Mouse (Mus musculus) midbrain, embryonic 12.5 days (tissue): ENCODE data around the gene Caln1. TPM values are rescaled to one million over a fixed set of nuclear protein-coding genes. Genes with fewer than 3 reads are reported as not detected.
"Not testable (repeated sequence)": the region's sequence is repeated elsewhere in the genome, so short reads cannot be mapped to it uniquely, and the experiment has no call there.

Experiments used
- ATAC-seq: fragments of 200-750 bp; cut with Nextera tagmentation; 2 replicates; pipeline ENCODE4 v1.8.0; 2017; ENCODE audit warnings: low read depth, moderate TSS enrichment, moderate library complexity; ENCODE audit not compliant: low FRiP score
- H3K27ac ChIP-seq: fragments of 300-500 bp; sonication (generic); replicated peaks from 2 replicates; pipeline ENCODE4 v1.5.1; 2016; ENCODE audit warnings: mild to moderate bottlenecking
- H3K27me3 ChIP-seq: fragments of 300-500 bp; sonication (generic); 2 replicates; pipeline ENCODE4 v1.6.1; 2016; ENCODE audit warnings: mild to moderate bottlenecking
- H3K36me3 ChIP-seq: fragments of 300-500 bp; sonication (generic); 2 replicates; pipeline ENCODE4 v1.6.1; 2016
- H3K4me1 ChIP-seq: fragments of 300-500 bp; sonication (generic); 2 replicates; pipeline ENCODE4 v1.6.1; 2016
- H3K4me2 ChIP-seq: fragments of 300-500 bp; sonication (generic); replicated peaks from 2 replicates; pipeline ENCODE4 v1.6.1; 2016; ENCODE audit warnings: mild to moderate bottlenecking, moderate library complexity
- H3K4me3 ChIP-seq: fragments of 300-500 bp; sonication (generic); 2 replicates; pipeline ENCODE4 v1.5.1; 2016; ENCODE audit warnings: mild to moderate bottlenecking
- H3K9ac ChIP-seq: fragments of 300-500 bp; sonication (generic); replicated peaks from 2 replicates; pipeline ENCODE4 v1.6.1; 2016; ENCODE audit warnings: mild to moderate bottlenecking, moderate library complexity
- H3K9me3 ChIP-seq: fragments of 300-500 bp; sonication (generic); 2 replicates; pipeline ENCODE4 v1.6.1; 2016; ENCODE audit warnings: mild to moderate bottlenecking
- WGBS: fragments of 180-500 bp; shearing (Covaris S2); methylation state at CpG from one replicate; pipeline ENCODE4 v1.1.7; 2016; 5-methylcytosine and 5-hydroxymethylcytosine counted together
- polyA plus RNA-seq: library from polyadenylated mRNA; unstranded; fragments of >200 nt; fragmentation: Nextera tagmentation; extraction: Ambion mirVana; gene quantifications from 2 replicates; pipeline ENCODE4 v1.2.1, GENCODE M21; 2016

The Caln1 gene
- polyA plus RNA-seq, 1 experiment from 2014 or later: 1.2 TPM

GRCm38 (mm10) chr5:130566002-130566401 lies 196.7 kb downstream of the Caln1 start:
- Histone ChIP-seq H3K4me3 (no peak overlapping the region), H3K9ac (no peak overlapping the region), H3K4me1 (no peaks in the 10 kb centered on the region), H3K27ac (no peak overlapping the region), H3K4me2 (no peak overlapping the region), H3K36me3 (no peaks in the 10 kb centered on the region), H3K9me3 (0 out of 2 replicates have a peak, but pooled peaks cover 6% of the 10 kb centered on the region), H3K27me3 (no peaks in the 10 kb centered on the region)
- no peak for ATAC-seq
- WGBS: 84% methylated on average over 3 of the region's 3 CpGs

DNA sequence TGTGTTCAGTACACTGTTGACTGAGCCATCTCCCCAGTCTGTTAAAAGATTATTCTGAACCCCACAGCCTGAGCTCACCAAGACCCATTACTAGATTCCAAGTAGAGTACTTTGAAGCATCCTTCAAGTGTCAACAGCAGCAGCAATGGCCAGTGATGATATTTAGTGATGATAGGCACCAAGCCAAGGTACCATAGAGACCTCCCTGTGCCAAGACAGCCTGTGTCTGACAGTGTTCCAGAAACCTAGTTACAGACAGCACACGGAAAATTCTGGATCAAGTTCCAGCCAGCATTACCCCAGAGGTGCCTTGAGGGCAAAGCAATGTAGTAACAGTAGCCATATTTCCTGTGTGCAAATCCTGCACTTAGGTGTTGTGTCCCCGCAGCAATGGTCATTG lies 208.3 kb downstream of the Caln1 start:
- Histone ChIP-seq H3K9ac (no peak overlapping the region), H3K27me3 (no peaks in the 10 kb centered on the region), H3K9me3 (no peaks in the 10 kb centered on the region), H3K4me1 (no peaks in the 10 kb centered on the region), H3K27ac (no peak overlapping the region), H3K4me3 (no peak overlapping the region), H3K4me2 (no peak overlapping the region), H3K36me3 (no peaks in the 10 kb centered on the region)
- 89% methylated on average over 2 of the region's 2 CpGs for WGBS
- no peak for ATAC-seq

- 83% methylated on average over 3 of the region's 3 CpGs for WGBS
These were observed 214.8 kb downstream of the Caln1 start for GRCm38 (mm10) chr5:130584042-130584441.

GRCm38 (mm10) chr5:130586257-130586656 lies 217.0 kb downstream of the Caln1 start:
- Histone ChIP-seq H3K27ac (no peak overlapping the region), H3K4me2 (no peak overlapping the region), H3K4me3 (no peak overlapping the region), H3K27me3 (no peaks in the 10 kb centered on the region), H3K36me3 (no peaks in the 10 kb centered on the region), H3K4me1 (no peaks in the 10 kb centered on the region), H3K9me3 (0 out of 2 replicates have a peak, but pooled peaks cover 5% of the 10 kb centered on the region), H3K9ac (no peak overlapping the region)
- WGBS: 92% methylated on average over 4 of the region's 4 CpGs
- ATAC-seq: no peak

More at GRCm38 (mm10) chr5:130584042-130584441, 214.8 kb downstream of the Caln1 start:
- Histone ChIP-seq H3K27ac (no peak overlapping the region), H3K9me3 (0 out of 2 replicates have a peak, but pooled peaks cover 5% of the 10 kb centered on the region), H3K4me1 (no peaks in the 10 kb centered on the region), H3K4me2 (no peak overlapping the region), H3K9ac (no peak overlapping the region), H3K27me3 (no peaks in the 10 kb centered on the region), H3K4me3 (no peak overlapping the region), H3K36me3 (no peaks in the 10 kb centered on the region)
- no peak for ATAC-seq

DNA sequence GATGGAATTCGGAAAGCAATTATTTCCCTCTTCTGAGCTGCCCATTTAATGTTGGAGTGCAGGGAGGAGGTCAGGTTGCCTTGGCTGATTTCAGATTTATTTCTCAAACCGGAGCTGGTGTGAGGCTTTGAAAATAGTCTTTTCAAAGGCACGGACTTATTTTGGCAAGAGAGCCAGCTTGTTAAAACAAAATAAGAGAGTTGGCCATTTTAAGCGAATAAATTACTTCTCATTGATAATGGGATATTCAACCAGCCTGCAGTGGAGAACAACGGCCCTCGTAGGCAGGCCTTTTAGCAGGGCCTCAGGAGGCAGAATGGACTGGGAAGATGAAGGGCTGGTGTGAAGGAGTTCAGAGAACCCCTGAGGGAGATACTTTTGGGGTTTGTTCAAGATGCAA lies 227.3 kb downstream of the Caln1 start:
- H3K9me3 ChIP-seq: no peaks in the 10 kb centered on the region
- no peak for ATAC-seq
- H3K36me3 ChIP-seq: no peaks in the 10 kb centered on the region
- no peak overlapping the region for H3K9ac ChIP-seq
- WGBS: 48% methylated on average over 6 of the region's 6 CpGs
- H3K4me2 ChIP-seq: no peak overlapping the region
- no peaks in the 10 kb centered on the region for H3K4me1 ChIP-seq
- H3K27ac ChIP-seq: no peak overlapping the region
- no peak overlapping the region for H3K4me3 ChIP-seq
- H3K27me3 ChIP-seq: no peaks in the 10 kb centered on the region

DNA sequence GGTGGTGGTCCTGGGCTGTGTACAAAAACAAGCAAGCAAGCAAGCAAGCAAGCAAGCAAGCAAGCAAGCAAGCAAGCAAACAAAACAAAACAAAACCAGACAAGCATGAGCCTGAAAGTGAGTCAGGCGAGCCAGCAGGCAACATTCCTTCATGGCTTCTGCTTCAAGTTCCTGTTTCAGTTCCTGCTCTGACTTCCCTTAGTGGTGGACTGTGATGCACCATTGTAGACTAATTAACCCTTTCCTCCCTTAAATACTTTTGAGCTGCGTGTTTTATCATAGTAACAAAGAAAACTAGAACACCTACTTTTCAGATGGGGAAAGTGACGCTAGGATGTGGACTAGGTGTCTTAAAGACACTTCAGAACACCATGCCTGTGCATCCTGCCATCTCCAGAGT lies 244.4 kb downstream of the Caln1 start:
- H3K27me3 ChIP-seq: no peaks in the 10 kb centered on the region
- no peak overlapping the region for H3K27ac ChIP-seq
- H3K36me3 ChIP-seq: no peaks in the 10 kb centered on the region
- WGBS: 88% methylated on average over 3 of the region's 3 CpGs
- H3K9ac ChIP-seq: no peak overlapping the region
- no peak for ATAC-seq
- no peaks in the 10 kb centered on the region for H3K9me3 ChIP-seq
- H3K4me1 ChIP-seq: no peaks in the 10 kb centered on the region
- H3K4me2 ChIP-seq: no peak overlapping the region
- no peak overlapping the region for H3K4me3 ChIP-seq

GRCm38 (mm10) chr5:130614209-130614608 lies 245.0 kb downstream of the Caln1 start:
- no peak for ATAC-seq
- no peak overlapping the region for H3K4me3 ChIP-seq
- H3K4me2 ChIP-seq: no peak overlapping the region
- no peaks in the 10 kb centered on the region for H3K9me3 ChIP-seq
- 89% methylated on average over 3 of the region's 3 CpGs for WGBS
- no peaks in the 10 kb centered on the region for H3K36me3 ChIP-seq
- no peaks in the 10 kb centered on the region for H3K4me1 ChIP-seq
- H3K27ac ChIP-seq: no peak overlapping the region
- no peaks in the 10 kb centered on the region for H3K27me3 ChIP-seq
- no peak overlapping the region for H3K9ac ChIP-seq

- Histone ChIP-seq H3K4me3 (no peak overlapping the region), H3K4me1 (no peaks in the 10 kb centered on the region), H3K27ac (no peak overlapping the region), H3K4me2 (no peak overlapping the region), H3K9me3 (no peaks in the 10 kb centered on the region), H3K27me3 (no peaks in the 10 kb centered on the region), H3K36me3 (no peaks in the 10 kb centered on the region), H3K9ac (no peak overlapping the region)
- no peak for ATAC-seq
- 84% methylated on average over 7 of the region's 7 CpGs for WGBS
These were observed 250.8 kb downstream of the Caln1 start for GRCm38 (mm10) chr5:130620060-130620459.

GRCm38 (mm10) chr5:130623206-130623605 lies 254.0 kb downstream of the Caln1 start:
- no peaks in the 10 kb centered on the region for H3K4me1 ChIP-seq
- no peak overlapping the region for H3K4me2 ChIP-seq
- ATAC-seq: no peak
- H3K9me3 ChIP-seq: no peaks in the 10 kb centered on the region
- H3K27ac ChIP-seq: no peak overlapping the region
- 62% methylated on average over 5 of the region's 5 CpGs for WGBS
- no peaks in the 10 kb centered on the region for H3K36me3 ChIP-seq
- no peak overlapping the region for H3K4me3 ChIP-seq
- no peaks in the 10 kb centered on the region for H3K27me3 ChIP-seq
- H3K9ac ChIP-seq: no peak overlapping the region

DNA sequence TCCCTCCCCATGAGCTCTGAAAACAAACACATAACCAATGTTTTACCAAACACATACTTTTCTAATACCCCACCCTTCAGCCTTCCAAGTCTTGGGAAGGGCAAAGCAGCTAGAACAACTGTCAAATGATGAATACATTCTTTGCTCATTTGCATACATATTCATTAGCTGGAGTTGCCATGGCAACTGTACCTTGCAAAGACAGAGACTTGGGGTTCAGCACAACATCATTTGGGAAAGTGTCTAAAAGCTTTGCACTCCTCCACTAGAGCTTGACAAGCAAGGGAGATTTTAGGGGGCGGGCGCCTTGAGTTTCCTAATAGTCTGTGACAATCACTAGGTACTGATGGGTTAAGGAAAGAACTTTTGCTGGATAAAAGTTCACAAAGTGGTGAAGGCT lies 258.5 kb downstream of the Caln1 start:
- H3K4me3 ChIP-seq: no peak overlapping the region
- H3K4me1 ChIP-seq: no peaks in the 10 kb centered on the region
- H3K27me3 ChIP-seq: no peaks in the 10 kb centered on the region
- no peak overlapping the region for H3K9ac ChIP-seq
- no peak for ATAC-seq
- no peak overlapping the region for H3K27ac ChIP-seq
- H3K9me3 ChIP-seq: no peaks in the 10 kb centered on the region
- no peak overlapping the region for H3K4me2 ChIP-seq
- H3K36me3 ChIP-seq: no peaks in the 10 kb centered on the region
- 94% methylated on average over 2 of the region's 2 CpGs for WGBS

- 33% methylated on average over 2 of the region's 2 CpGs for WGBS
- H3K36me3 ChIP-seq: no peaks in the 10 kb centered on the region
These were observed 266.1 kb downstream of the Caln1 start for GRCm38 (mm10) chr5:130635397-130635796.

GRCm38 (mm10) chr5:130641881-130642280 lies 272.6 kb downstream of the Caln1 start:
- no peaks in the 10 kb centered on the region for H3K36me3 ChIP-seq
- H3K9me3 ChIP-seq: no peaks in the 10 kb centered on the region
- H3K4me1 ChIP-seq: no peaks in the 10 kb centered on the region
- WGBS: 74% methylated on average over 2 of the region's 2 CpGs
- ATAC-seq: no peak
- H3K4me3 ChIP-seq: no peak overlapping the region
- no peak overlapping the region for H3K27ac ChIP-seq
- no peak overlapping the region for H3K4me2 ChIP-seq
- no peaks in the 10 kb centered on the region for H3K27me3 ChIP-seq
- H3K9ac ChIP-seq: no peak overlapping the region

More at GRCm38 (mm10) chr5:130635397-130635796, 266.1 kb downstream of the Caln1 start:
- Histone ChIP-seq H3K4me2 (no peak overlapping the region), H3K4me3 (no peak overlapping the region), H3K9me3 (no peaks in the 10 kb centered on the region), H3K27ac (no peak overlapping the region), H3K9ac (no peak overlapping the region), H3K27me3 (no peaks in the 10 kb centered on the region), H3K4me1 (no peaks in the 10 kb centered on the region)
- no peak for ATAC-seq

DNA sequence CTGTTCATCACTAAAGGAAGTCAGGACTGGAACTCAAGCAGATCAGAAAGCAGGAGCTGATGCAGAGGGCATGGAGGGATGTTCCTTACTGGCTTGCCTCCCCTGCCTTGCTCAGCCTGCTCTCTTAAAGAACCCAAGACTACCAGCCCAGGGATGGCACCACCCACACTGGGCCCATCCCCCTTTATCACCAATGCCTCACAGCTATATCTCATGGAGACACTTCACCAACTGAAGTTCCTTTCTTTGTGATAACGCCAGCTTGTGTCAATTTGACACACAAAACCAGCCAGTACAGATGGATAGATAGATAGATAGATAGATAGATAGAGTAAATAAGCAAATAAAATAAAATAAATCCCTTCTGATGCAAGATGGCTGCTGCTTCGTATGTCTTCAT lies 276.9 kb downstream of the Caln1 start:
- H3K9ac ChIP-seq, H3K27me3 ChIP-seq, H3K9me3 ChIP-seq, H3K36me3 ChIP-seq, ATAC-seq, H3K4me3 ChIP-seq, H3K27ac ChIP-seq, H3K4me2 ChIP-seq, H3K4me1 ChIP-seq: not testable (repeated sequence)
- 86% methylated on average over 2 of the region's 2 CpGs for WGBS
